Mouse (Mus musculus) B cell, adult 67 days (primary cell): Measurements from ENCODE around the gene Card19. TPM values are rescaled to one million over a fixed set of nuclear protein-coding genes. Genes with fewer than 3 reads are reported as not detected.

ENCODE experiments used
- total RNA-seq, 2 experiments: library from RNA; stranded (reverse); gene quantifications; 4 replicates each; pipeline ENCODE4 v1.2.4; 2023

The Card19 gene
- total RNA-seq, result 10 to 100 TPM; 47.9 to 52.1 TPM

GRCm38 (mm10) chr13:49215504-49216219 is at the start of gene Card19:
Gene Card19, minus strand, starts transcription at chr13:49216037.

GRCm38 (mm10) chr13:49248467-49248862 is 32.6 kb upstream of the Card19 start, which contains the start of gene Susd3:
Gene Susd3, minus strand, starts transcription at chr13:49248706.

GRCm38 (mm10) chr13:49187288-49188218 is 28.3 kb downstream of the Card19 start, which contains the start of gene Ninj1:
Gene Ninj1, plus strand, starts transcription at chr13:49187485.

Other genes with a start within 250 kb of the Card19 start
- 100 to 1,000 TPM; 112 to 114 TPM for gene Fam120a, start 248.0 kb downstream of the Card19 start, total RNA-seq
- gene Wnk2, start 68.0 kb downstream of the Card19 start, total RNA-seq, result under 1 TPM; 0.17 to 0.65 TPM
- 10 to 100 TPM; 19.0 to 22.1 TPM for gene Ninj1, start 28.6 kb downstream of the Card19 start, total RNA-seq
- 10 to 100 TPM; 64.9 to 68.2 TPM for gene Susd3, start 32.7 kb upstream of the Card19 start, total RNA-seq
- 100 to 1,000 TPM; 102 to 108 TPM for gene Fgd3, start 104.3 kb upstream of the Card19 start, total RNA-seq
- gene Bicd2, start 125.5 kb upstream of the Card19 start, total RNA-seq, result 10 to 100 TPM; 22.7 to 28.7 TPM
- 1 to 10 TPM; 8.9 to 9.0 TPM for gene Ippk, start 205.2 kb upstream of the Card19 start, total RNA-seq